Comparison of ENCODE assay signal across 10 mouse cellular contexts in genomic region chr10:93888590-93888934, GRCm38 (mm10). TPM values are rescaled to one million over a fixed set of nuclear protein-coding genes. Genes with fewer than 3 reads are reported as not detected.
DNase-seq lines count a peak whose midpoint lies in the region; ATAC-seq and TF ChIP-seq lines count a peak whose summit lies in the region.
"Had no signal": no experiment of that assay in that cellular context is flagged by ENCODE, and none has a peak within 500 bp of the region (broad histone marks: within the 10 kb centered on the region; RNA-seq: fewer than 3 reads in every experiment).

No protein-coding gene starts in this region.

- WGBS in heart, embryonic 16.5 days, result 14% methylated on average over 10 of the region's 10 CpGs
- 6% methylated on average over 10 of the region's 10 CpGs for WGBS in bone marrow, adult 2 months
- WGBS in hindbrain, embryonic 14.5 days, result 20% methylated on average over 10 of the region's 10 CpGs
- 19% methylated on average over 10 of the region's 10 CpGs for WGBS in midbrain, embryonic 13.5 days

- intact Hi-C loops in heart, postnatal 14 days (cut with DNase I), result no loop called here

- TF ChIP-seq CTCF in bone marrow, adult 2 months (IDR thresholded peaks at IDR 0.05; ENCODE audit: control insufficient read depth, insufficient read depth, low read length), result no peak

- H3K4me2 ChIP-seq in heart, embryonic 16.5 days (ENCODE audit: low read depth, low read length), result peak overlapping the region; percentile 82
- peak overlapping the region; percentile 86 for H3K4me2 ChIP-seq in hindbrain, embryonic 14.5 days (replicated peaks)
- peak overlapping the region; percentile 90 for H3K4me2 ChIP-seq in midbrain, embryonic 13.5 days (replicated peaks)

- H3K9me3 ChIP-seq in heart, embryonic 16.5 days (replicated peaks; ENCODE audit: control insufficient read depth, low read length), result no peaks in the 10 kb centered on the region
- no peaks in the 10 kb centered on the region for H3K9me3 ChIP-seq in hindbrain, embryonic 14.5 days (ENCODE audit: control insufficient read depth, low read length)
- no peaks in the 10 kb centered on the region for H3K9me3 ChIP-seq in midbrain, embryonic 13.5 days

- peaks cover 14% of the 10 kb centered on the region for H3K36me3 ChIP-seq in heart, embryonic 16.5 days (ENCODE audit: control insufficient read depth, insufficient read depth)
- peaks cover 31% of the 10 kb centered on the region for H3K36me3 ChIP-seq in hindbrain, embryonic 14.5 days (replicated peaks; ENCODE audit: control insufficient read depth, insufficient read depth)
- peaks cover 32% of the 10 kb centered on the region for H3K36me3 ChIP-seq in midbrain, embryonic 13.5 days

- DNase-seq in heart, postnatal 14 days, result no peak
- DNase-seq in hindbrain, embryonic 14.5 days (ENCODE audit: low spot score), result no peak
- no peak for DNase-seq in right cerebral cortex, postnatal 36 days (ENCODE audit: low spot score in 2 of 2)
- DNase-seq in cerebellum, postnatal 4 days (ENCODE audit: low spot score in 2 of 2), result no peak

- peak overlapping the region; percentile 80 for H3K9ac ChIP-seq in heart, embryonic 16.5 days (ENCODE audit: low read length)
- H3K9ac ChIP-seq in hindbrain, embryonic 14.5 days, result peak overlapping the region; percentile 94
- H3K9ac ChIP-seq in midbrain, embryonic 13.5 days (replicated peaks), result peak overlapping the region; percentile 96

- peak overlapping the region; percentile 70 for H3K4me3 ChIP-seq in heart, embryonic 16.5 days (ENCODE audit: low read length)
- H3K4me3 ChIP-seq in bone marrow, adult 2 months (replicated peaks; ENCODE audit: control insufficient read depth, low read depth, low read length), result peak overlapping the region; percentile 95
- peak overlapping the region; percentile 89 for H3K4me3 ChIP-seq in hindbrain, embryonic 14.5 days (replicated peaks; ENCODE audit: low read length)
- H3K4me3 ChIP-seq in midbrain, embryonic 13.5 days (replicated peaks), result peak overlapping the region; percentile 97

- peak overlapping the region; percentile 93 for H3K27ac ChIP-seq in heart, embryonic 16.5 days (ENCODE audit: low read length)
- H3K27ac ChIP-seq in bone marrow, adult 2 months (ENCODE audit: control insufficient read depth, insufficient read depth, low read depth, low read length, poor library complexity), result peak overlapping the region; percentile 81
- peak overlapping the region; percentile 94 for H3K27ac ChIP-seq in hindbrain, embryonic 14.5 days
- H3K27ac ChIP-seq in midbrain, embryonic 13.5 days, result peak overlapping the region; percentile 92

- H3K27me3 ChIP-seq in heart, embryonic 16.5 days (ENCODE audit: control insufficient read depth, insufficient read depth, low read length), result no peaks in the 10 kb centered on the region
- no peaks in the 10 kb centered on the region for H3K27me3 ChIP-seq in hindbrain, embryonic 14.5 days (ENCODE audit: control insufficient read depth, insufficient read depth, low read length)
- H3K27me3 ChIP-seq in midbrain, embryonic 13.5 days, result no peaks in the 10 kb centered on the region
- H3K27me3 ChIP-seq: Patski had no signal

- no peak for TF ChIP-seq POLR2A in bone marrow, adult 2 months (IDR thresholded peaks at IDR 0.05; ENCODE audit: borderline replicate concordance, control insufficient read depth, low read depth, low read length)

- peaks cover 11% of the 10 kb centered on the region for H3K4me1 ChIP-seq in heart, embryonic 16.5 days (ENCODE audit: control insufficient read depth, insufficient read depth, low read length)
- peaks cover 1% of the 10 kb centered on the region; the same call in 1 of the 2 replicates for H3K4me1 ChIP-seq in bone marrow, adult 2 months (ENCODE audit: control insufficient read depth, insufficient read depth, low read length)
- H3K4me1 ChIP-seq in hindbrain, embryonic 14.5 days (replicated peaks; ENCODE audit: control insufficient read depth, insufficient read depth, low read length), result peaks cover 10% of the 10 kb centered on the region
- H3K4me1 ChIP-seq in midbrain, embryonic 13.5 days (replicated peaks), result peaks cover 20% of the 10 kb centered on the region

- ATAC-seq in heart, embryonic 16.5 days (replicated peaks; ENCODE audit: extremely low read depth, insufficient read depth, low FRiP score), result no peak
- no peak for ATAC-seq in hindbrain, embryonic 14.5 days (ENCODE audit: low FRiP score)
- no peak for ATAC-seq in midbrain, embryonic 13.5 days
- ATAC-seq in frontal cortex, adult (ENCODE audit: low TSS enrichment), result no peak

RNA-seq across cellular contexts. Expression of gene Metap2, which starts 8.3 kb away (rescaled TPM):
- 142 and 149 TPM in 2 replicates for polyA plus RNA-seq in heart, embryonic 16.5 days (2015; fragmentation: Nextera tagmentation; extraction: Ambion mirVana)
- total RNA-seq in heart, postnatal 14 days (2021), result 100 to 1,000 TPM; 118 to 136 TPM
- 963 and 1,559 TPM in 2 replicates for polyA plus RNA-seq in bone marrow, adult 2 months (2011; ENCODE audit: insufficient read depth, insufficient read length, low replicate concordance, missing spikeins)
- 153 and 161 TPM in 2 replicates for polyA plus RNA-seq in hindbrain, embryonic 14.5 days (2014; fragmentation: Nextera tagmentation; extraction: Ambion mirVana)
- polyA plus RNA-seq in midbrain, embryonic 13.5 days (2015; fragmentation: Nextera tagmentation; extraction: Ambion mirVana), result 176 and 179 TPM in 2 replicates

RNA-seq across cellular contexts. Expression of gene Usp44, which starts 57.2 kb away (rescaled TPM):
- polyA plus RNA-seq in heart, embryonic 16.5 days (2015; fragmentation: Nextera tagmentation; extraction: Ambion mirVana), result 0.20 and 0.47 TPM in 2 replicates
- under 1 TPM in 1 of 2 experiments, not detected in 1; 0.15 TPM for total RNA-seq in heart, postnatal 14 days (2021)
- polyA plus RNA-seq in bone marrow, adult 2 months (2011; ENCODE audit: insufficient read depth, insufficient read length, low replicate concordance, missing spikeins), result 0.55 TPM in 1 of 2 replicates, not detected in the other
- polyA plus RNA-seq in hindbrain, embryonic 14.5 days (2014; fragmentation: Nextera tagmentation; extraction: Ambion mirVana), result 0.17 and 0.34 TPM in 2 replicates
- 1.9 and 2.1 TPM in 2 replicates for polyA plus RNA-seq in midbrain, embryonic 13.5 days (2015; fragmentation: Nextera tagmentation; extraction: Ambion mirVana)
- total RNA-seq: heart, postnatal 36 days had no signal
